Mouse (Mus musculus) retina, adult 2 months (tissue): ENCODE data around the gene Atp8b5.

Experiments
- DNase-seq: peaks from one replicate; pipeline ENCODE4 v3.0.0-alpha.2; 2012; ENCODE audit warnings: low read depth, low spot score

Atp8b5 gene

DNA sequence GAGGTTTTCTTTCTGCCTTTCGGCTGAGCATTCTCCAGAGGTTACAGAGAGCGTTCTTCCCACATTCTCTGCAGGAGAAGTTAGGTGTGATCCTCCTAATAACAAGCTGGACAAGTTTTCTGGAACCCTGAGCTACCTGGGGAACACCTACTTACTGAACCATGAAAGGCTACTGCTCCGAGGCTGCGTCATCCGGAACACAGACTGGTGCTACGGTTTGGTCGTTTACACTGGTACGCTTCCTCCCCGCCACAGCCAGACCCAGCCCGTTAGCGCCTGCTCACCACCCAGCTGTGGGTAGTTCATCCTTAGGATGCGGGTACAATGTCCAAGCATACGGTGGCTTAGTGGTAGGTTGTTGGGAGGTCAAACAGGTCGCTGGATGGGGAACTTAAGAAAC is 55.4 kb downstream of the Atp8b5 start:
- DNase-seq, result no peak

DNA sequence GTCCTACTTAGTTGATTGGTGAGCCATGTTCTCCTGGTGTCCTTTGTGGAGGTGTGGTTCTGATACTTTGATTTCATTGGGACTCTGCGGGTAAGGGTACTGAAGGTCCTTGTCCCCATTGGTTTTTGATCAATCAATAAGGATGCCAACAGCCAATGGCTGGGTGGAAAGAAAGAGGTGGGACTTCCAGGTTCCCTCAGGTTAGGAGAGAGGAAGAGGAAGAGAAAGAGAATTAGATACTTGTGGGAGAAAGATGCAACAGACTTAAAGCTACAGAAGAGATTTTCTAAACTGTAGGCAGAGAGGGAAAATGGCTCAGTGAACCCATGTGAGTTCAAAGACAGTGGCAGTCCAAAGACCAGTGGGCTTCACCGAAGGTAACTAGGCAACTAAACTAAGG is 60.2 kb downstream of the Atp8b5 start:
- DNase-seq, result no peak

DNA sequence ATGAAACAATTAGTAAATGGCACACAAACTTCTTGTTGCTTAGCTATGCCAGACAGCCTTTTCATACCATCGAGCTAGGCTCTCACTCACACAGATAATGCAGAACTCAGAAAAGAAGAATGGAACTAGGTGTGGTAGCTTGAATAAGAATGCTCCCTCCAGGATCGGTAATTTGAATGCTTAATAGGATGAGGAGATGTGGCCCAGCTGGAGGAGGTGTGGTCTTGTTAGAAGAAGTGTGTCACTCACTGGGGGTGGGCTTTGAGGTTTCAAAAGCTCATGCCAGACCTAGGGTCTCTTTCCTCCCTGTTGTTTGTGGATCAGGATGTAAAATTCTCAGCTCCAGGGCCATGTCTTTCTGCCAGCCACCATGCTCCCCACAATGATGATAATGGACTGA is 67.8 kb downstream of the Atp8b5 start:
- no peak for DNase-seq

DNA sequence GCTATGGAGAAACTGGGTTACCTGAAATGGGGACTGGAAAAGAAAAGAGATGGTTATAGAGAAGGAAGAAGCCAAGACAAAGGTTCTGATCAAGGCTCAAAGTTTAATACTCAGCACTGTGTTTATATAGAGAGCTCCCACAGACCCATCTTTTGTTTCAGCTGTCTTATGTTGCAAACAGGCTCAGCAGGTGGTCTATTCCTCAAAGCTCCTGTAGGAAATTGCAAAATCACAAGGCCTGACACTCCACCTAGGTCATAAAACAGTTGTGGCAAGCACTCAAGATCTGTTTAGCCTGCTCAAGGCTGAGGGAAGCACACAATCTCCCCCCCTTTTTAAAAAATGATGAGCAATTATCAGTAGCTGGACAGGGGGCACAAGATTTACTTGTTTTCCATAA is 69.2 kb downstream of the Atp8b5 start:
- DNase-seq, result no peak

DNA sequence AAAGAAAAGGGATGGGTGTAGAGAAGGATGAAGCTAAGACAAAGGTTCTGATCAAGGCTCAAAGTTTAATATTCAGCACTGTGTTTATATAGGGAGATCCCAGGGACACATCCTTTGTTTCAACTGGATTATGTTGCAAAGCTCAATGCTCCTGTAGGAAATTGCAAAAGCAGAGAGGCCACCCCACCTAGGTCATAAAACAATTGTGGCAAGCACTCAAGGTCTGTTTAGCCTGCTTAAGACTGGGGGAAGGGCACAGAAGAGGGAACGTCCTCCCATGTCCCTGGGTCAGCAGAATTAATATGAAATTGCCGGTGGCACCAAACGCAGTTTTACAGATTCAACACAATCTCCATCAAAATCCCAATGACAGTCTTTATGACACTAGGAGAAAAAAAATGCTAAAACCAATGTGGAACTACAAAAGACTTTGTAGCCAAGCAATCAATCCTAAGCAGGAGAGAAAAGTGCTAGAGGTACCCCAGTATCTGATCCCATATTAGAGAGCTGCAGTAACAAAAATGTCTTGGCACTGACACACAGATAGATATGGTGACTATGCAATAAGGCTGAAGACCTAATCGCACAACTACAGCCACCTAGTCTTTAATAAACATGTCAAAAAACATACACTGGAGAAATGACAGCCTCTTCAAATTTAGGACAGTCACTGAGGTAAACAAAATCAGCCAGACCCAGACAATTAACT is 73.3 kb downstream of the Atp8b5 start:
- no peak for DNase-seq

DNA sequence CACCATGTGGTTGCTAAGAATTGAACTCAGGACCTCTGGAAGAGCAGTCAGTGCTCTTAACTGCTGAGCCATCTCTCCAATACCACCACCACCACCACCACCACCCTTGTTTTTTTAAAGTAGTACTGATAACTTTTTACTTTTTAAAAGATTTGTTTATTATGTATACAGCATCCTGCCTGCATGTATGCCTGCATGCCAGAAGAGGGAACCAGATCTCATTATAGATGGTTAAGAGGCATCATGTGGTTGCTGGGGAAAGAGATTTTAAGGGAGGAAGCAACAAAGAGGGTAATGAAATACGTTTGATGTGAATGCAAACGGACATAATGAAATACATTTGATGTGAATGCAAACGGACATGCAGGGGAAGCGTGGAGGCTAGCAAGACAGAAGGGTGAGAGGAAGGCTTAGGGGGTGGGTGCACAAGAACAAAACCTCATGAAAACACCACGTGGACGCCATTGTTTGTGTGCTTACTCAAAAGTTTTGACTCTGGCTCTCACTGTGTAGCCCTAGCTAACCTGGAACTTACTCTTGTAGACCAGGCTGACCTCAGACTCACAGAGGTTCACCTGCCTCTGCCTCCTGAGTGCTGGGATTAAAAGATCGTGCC is 74.4 kb downstream of the Atp8b5 start:
- no peak for DNase-seq

DNA sequence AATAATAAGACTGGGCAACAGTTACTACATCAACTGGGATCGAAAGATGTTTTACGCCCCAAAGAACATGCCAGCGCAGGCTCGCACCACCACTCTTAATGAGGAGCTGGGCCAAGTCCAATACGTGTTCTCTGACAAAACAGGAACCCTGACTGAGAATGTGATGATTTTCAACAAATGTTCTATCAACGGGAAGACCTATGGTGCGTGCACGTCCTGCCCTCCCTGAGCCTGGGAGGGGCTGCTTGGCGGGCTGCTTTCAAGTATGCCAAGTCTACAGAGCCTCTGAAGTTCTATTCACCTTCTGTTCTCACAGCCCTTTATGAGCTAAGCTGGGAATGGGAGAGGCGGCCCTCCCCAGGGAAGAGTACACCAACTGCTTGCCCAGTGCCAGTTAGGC is 75.5 kb downstream of the Atp8b5 start:
- no peak for DNase-seq

DNA sequence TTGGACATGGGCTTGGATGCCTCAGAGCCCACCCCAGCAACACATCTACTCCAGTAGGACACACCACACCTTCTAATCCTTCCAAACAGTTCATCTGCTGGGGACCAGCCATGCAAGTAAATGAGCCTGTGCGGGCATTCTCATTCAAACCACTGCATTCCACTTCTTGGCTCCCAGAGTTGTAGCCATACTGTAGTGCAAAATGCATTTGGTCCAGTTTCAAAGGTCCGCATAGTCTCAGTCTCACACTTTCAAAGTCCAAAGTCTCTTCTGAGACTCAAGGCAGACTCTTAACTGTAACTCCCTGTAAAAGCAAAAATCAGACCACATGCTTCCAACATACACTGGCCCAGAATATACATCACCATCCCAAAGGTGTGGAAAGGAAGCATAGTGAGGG is 78.0 kb downstream of the Atp8b5 start:
- no peak for DNase-seq

DNA sequence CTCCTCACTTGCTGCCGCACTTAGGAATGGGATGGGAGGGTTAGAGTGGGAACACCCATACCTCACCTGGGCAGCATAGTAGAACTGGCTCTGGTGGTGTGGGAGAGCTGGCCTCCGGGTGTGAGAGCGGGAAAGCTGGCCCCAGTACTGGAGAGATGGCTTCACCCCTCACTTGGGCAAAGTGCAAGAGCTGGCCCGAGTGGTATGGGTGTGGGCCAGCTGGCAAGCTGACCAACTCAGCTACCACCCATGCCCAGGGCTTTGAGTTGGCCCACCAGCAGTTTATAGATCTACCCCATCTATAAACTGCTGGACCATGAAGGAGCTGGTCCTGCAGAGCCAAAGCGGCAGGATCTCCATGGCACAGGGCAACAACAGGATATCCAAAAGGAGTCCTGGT is 82.2 kb downstream of the Atp8b5 start:
- DNase-seq, result no peak

DNA sequence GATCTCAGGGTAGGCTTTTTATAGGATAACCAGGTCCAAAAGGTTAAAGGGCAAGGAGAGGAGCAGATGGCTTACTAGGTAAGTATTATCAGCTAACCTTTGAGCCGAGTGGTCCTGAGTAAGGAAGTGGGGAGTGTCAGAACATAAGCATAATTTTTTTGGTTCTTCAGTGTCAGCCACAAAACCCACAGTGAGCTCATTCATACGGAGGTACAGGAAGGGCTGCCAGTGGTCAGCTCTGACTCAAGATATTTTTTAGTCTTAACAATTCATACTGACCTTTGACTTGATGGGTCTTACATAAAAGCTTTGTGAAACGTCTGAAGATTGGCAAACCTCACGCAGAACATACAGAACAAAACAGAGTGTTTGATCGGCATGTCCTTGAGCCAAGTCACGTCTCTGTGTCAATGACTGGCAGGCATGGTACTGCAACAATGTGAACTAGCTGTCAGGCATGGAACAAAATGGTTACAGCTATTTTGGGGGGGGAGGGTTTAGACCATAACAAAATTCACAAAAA is 83.1 kb downstream of the Atp8b5 start:
- DNase-seq, result no peak

DNA sequence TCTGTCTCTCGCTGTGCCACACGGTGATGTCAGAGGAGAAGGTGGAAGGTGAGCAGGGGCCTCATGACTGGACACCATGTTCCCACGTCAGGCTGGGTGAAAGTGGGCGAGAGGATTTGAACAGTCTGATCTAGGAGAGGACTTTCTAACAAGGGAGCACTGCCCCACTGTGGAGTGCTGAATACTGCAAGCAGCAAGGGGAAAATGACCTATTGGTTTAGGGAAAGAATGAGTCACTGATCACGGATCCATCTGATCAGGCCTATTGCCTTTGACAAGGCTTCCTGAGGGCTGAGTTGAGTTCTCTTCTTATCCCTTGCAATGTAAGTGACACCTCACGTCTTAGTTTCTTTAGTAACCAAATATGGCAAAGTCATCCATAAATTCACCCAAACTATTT is 86.7 kb downstream of the Atp8b5 start:
- no peak for DNase-seq

DNA sequence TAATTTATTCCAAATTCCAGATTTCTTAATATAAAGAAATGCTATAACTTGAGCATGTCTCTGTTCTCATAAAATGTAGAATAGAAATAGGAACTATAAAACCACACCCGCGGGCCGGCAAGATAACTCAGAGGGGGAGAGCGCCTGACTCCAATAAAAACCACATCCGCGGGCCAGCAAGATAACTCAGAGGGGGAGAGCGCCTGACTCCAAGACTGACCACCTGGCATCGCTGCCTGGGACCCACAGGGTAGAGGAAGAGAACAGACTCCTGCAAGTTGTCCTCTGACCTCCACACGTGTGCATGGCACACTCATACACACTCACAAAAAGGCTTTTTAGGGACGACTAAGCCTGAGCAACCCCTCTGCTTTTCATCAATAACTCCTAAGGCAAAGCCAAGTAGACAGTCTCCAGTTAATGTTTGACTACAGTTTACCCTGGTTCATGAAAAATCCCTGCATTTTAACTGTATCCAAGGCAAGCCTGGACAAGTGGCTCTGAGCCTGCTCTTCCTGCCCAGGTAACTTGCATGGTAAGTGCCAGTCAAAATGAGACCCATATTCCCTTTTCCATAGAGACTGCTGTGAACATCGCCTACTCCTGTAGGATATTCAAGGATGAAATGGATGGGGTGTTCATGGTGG is 98.1 kb downstream of the Atp8b5 start:
- DNase-seq, result no peak

DNA sequence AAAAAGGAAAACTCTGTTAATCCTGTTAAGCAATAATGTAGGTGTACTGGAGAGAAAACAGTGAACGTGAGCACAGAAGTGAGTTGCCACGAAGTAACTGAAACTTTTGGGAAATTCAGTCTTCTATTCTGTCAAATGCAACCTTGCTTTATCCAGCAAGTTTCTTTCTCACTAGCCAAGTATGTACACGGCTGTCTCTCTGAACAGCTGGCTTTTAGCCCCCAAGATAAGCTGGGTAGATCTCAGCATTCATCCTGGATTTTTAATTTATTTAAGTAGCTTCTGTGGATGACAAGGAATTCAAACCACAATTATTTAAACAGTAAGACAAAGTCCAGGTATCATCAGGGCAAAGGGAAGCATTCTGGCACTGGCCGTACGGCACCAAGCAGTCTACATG is 100.3 kb downstream of the Atp8b5 start:
- DNase-seq, result no peak

DNA sequence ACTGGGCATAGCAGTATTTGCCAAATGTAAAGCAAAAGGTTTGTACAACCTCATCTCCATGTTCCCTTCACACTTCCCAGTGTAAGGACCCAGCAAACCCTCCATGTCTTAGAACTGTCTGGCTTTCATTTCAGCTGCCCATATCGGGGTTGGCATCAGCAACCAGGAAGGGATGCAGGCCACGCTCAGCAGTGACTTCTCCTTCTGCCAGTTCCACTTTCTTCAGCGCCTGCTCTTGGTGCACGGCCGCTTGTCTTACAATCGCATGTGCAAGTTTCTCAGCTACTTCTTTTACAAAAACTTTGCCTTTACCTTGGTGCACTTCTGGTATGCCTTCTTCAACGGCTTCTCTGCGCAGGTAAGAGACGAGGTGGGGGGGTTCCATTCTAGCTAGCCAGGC is 100.8 kb downstream of the Atp8b5 start:
- DNase-seq, result no peak

DNA sequence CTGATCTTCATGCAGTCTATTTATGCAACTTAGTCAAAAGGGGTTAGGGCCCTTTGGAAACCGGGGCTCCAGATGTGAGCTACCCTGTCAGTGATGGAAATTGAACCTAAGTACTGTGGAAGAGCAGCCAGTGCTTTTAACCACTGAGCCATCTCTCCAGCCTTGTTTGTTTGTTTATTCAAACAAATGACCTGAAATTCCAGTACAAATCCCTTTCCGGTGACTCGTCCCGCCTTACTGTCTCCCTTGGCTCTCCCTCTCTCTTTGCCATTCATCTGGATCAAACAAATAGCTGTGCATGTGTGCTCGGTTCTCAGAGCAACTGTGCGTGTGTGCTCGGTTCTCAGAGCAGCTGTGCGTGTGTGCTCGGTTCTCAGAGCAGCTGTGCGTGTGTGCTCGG is 104.4 kb downstream of the Atp8b5 start:
- DNase-seq, result no peak

DNA sequence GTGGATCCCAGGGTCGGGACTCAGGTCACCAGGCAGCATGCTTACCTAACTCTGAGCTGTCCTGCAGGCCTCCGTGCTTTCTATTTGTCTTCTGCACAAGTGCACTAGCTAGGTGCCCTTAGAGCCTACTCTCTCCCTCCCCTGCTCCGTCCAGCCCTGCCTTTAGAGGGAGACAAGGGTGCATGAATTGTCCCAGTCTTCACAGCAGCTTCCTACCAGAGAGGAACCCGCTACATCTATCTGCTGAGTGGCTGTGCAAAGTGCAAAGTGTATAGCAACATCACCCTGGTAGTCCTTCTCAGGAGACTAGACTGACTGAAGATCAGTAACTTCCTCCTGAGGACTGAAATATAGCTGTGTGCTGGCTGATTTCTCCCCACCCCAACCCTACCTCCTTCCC is 105.2 kb downstream of the Atp8b5 start:
- DNase-seq, result no peak

DNA sequence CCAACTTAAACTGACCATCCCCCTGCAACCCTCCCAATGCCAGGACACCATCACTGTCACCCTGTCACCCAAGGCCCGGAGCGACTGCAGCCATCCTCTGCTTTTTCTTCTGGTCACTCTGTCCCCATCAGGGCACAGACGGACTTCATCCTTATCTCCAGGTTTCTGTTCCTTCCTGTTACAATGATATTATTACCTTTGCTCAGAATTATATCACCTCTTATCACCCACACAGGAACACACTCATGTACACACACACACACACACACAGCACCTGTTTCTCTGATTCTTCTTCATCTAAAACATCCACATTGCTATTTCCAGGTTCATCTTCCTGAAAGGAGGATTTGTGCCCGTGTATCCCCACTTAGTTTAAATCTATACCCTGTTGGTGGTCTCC is 107.3 kb downstream of the Atp8b5 start:
- DNase-seq, result no peak

DNA sequence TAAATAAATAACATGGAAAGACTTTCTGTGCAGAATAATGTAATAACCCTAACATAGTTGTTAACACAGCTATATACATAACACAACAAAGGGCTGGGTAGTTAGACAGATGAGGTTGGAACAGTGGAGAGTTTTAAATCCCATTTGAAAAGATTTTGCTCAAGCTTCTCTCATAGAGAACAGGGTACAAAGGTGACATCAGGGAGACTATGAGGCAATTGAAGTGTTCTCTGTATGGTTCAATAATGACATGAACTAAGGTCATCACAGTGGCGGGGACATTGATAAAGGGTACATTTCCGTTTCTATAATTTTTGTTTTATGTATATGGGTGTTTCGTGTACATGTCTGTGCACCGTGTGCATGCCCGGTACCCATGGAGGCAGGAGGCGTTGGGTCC is 112.6 kb downstream of the Atp8b5 start:
- no peak for DNase-seq

DNA sequence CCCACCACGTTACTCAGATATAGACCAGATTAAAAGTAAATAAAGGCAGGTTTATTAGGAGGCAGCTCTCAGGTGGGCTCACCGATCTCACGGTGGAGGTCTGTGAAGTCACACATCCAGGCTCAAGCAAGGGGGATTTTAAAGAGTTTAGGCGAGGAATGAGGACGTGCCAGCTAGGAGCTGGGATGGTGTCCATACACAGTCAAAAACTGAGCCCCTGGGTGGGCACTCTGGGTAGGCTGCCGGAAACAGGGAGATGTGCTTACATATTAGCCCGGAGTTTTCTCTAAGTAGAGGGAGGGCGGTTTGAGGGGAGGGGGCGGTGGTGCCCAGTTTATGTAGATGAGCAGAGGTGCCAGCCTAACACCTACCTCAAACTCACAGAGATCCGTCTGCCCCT is 114.0 kb downstream of the Atp8b5 start:
- no peak for DNase-seq

DNA sequence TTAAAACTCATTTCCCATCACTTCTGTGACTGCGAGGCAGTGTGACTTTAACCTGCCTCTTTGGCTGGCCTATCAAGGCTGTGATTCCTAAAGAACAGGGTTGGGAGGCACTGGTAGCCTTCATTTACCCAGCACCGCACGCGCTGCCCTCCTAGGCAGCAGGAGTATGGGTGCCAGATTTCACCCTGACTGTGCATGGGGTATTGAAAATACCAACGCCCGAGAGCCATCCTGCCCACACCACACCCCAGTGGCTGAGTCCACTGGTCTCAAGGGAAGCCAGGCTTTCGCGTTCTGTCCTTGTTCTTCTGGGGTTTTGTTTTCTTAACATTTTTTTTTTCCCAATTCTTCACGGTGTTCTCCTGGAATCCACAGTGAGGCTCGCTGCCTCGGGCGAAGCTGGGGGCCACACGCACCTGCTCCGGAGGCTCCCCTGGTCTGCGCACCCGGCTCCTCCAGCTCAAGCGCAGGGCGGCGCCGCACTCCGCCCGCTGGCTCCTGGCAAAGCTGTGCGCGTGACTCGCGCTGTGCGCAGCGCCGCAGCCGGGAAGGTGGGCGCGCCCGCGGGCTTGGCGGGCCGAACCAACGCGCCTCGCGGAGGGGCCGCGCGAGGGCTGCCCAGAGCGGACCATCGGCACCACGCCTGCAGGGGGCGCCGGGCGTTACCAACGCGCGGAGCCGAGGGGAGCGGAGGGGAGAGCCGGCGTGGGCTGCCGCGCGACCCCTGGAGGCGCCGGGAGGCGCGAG is 114.6 kb downstream of the Atp8b5 start, which contains the start of gene Rusc2:
Rusc2 (plus strand) TSS at position 572 of the 747 bp plus-strand sequence.
- DNase-seq, result peak; percentile 86

DNA sequence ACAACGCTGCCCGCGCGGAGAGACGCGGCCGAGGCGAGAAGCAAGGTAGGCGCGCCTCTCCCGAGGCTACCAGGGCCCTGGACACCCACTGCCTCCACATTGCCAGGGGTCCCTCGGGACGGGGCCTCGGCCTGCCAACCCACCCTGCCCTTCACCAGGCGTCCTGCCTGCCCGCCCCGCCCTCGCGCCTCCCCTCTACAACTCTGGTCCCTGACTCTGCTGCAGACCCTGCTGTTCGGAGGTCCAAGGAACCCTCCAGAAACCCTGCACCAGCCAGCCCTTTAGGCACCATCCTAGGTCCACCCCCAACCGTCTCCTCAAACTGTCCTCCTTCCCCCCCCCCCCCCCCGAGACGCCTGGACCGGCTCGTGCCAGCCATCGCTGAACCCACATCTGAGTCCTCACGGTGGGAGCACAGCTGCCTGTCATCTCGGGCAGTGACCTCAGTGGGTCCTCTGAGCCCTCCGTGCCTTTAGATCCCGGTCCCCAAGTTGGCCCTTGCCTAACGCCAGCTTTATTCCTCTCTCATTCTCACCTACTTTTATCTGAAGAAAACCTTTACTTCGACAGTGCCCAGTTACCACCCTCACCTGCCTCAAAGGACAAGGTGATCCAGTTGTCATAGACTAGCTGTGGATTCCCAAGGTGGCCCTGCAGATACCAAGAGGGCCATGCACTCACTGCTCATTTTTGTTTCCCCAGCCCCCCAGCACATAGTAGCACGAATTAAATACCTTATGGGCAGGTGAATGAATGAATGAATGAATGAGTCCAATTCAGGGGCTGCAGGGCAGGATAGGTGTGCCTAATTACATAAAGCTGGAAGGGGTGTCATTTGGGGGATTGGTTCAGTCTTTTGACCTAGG is 115.4 kb downstream of the Atp8b5 start:
- DNase-seq, result no peak
